Mouse (Mus musculus) kidney, adult 2 months (tissue): ENCODE results near the gene 1700028P14Rik.

Experiments
- CTCF ChIP-seq: fragments of 200-500 bp; conservative IDR thresholded peaks from 2 replicates; pipeline ENCODE4 v1.5.1; 2011; ENCODE audit warnings: low read depth, mild to moderate bottlenecking, control low read depth, low read length, moderate library complexity, mixed read lengths; ENCODE audit not compliant: insufficient read depth, insufficient read length
- POLR2A ChIP-seq: fragments of 200-500 bp; IDR thresholded peaks from one replicate; pipeline ENCODE4 v1.6.1; 2011; ENCODE audit warnings: low read depth, low read length, control low read depth

DNA sequence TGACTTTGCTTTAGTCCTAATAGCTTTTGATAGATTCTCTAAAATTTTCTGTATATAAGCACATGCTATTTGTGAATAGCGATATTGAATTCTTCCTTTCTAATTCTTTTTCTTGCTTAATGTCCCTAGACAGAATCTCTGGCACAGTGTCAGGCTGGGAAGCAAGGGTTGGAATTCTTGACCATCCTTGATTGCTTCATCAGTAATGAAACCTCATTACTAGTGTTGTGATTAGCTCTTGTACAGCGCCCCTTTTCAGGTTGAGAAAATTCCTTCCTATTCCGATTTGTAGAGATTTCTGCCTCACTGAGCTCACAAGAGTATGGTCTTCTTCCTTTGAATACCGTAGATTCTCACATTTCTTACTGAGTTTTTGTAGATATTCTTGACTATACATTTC is 109.9 kb downstream of the 1700028P14Rik start:
- TF ChIP-seq CTCF (no peak), POLR2A (no peak)
